Mouse (Mus musculus) embryonic fibroblast, embryonic 13.5 days (primary cell): ENCODE data around the gene Cnih1. TPM values are rescaled to one million over a fixed set of nuclear protein-coding genes. Genes with fewer than 3 reads are reported as not detected.

Experiments used
- H3K27ac ChIP-seq: 2 replicates; pipeline ENCODE4 v1.5.1; 2012; ENCODE audit warnings: low read length, control low read depth, inconsistent platforms; ENCODE audit not compliant: insufficient read depth
- H3K4me1 ChIP-seq: 2 replicates; pipeline ENCODE4 v1.6.1; 2011; ENCODE audit warnings: low read length; ENCODE audit not compliant: control insufficient read depth, insufficient read depth
- H3K4me3 ChIP-seq: 2 replicates; pipeline ENCODE4 v1.5.1; 2011; ENCODE audit warnings: mild to moderate bottlenecking, control low read depth, low read length; ENCODE audit not compliant: insufficient read depth
- CTCF ChIP-seq: IDR thresholded peaks from 2 replicates; pipeline ENCODE4 v1.5.1; 2011; ENCODE audit warnings: mild to moderate bottlenecking, control low read depth, low read length, moderate library complexity, borderline replicate concordance; ENCODE audit not compliant: insufficient read depth
- POLR2A ChIP-seq: IDR thresholded peaks from 2 replicates; pipeline ENCODE4 v1.6.1; 2011; ENCODE audit warnings: low read depth, mild to moderate bottlenecking, control low read depth, low read length, moderate library complexity
- polyA plus RNA-seq: library from polyadenylated mRNA; stranded (reverse); fragments of >200 nt; gene quantifications from 2 replicates; pipeline ENCODE4 v1.2.4, GENCODE M21; 2011; ENCODE audit warnings: low read depth; ENCODE audit not compliant: missing spikeins, insufficient read length

The Cnih1 gene
- polyA plus RNA-seq, 1 experiment, result 293 TPM

GRCm38 (mm10) chr14:46818743-46819142 lies 30.5 kb upstream of the Cnih1 start:
- TF ChIP-seq POLR2A (no peak), CTCF (no peak)
- no peak overlapping the region for H3K27ac ChIP-seq
- H3K4me3 ChIP-seq, result no peak overlapping the region
- peaks cover 4% of the 10 kb centered on the region for H3K4me1 ChIP-seq

GRCm38 (mm10) chr14:46816916-46817622 lies 28.9 kb upstream of the Cnih1 start:
- Histone ChIP-seq H3K4me3 (no peak overlapping the region), H3K27ac (no peak overlapping the region), H3K4me1 (peaks cover 4% of the 10 kb centered on the region)
- TF ChIP-seq CTCF (no peak), POLR2A (no peak)

GRCm38 (mm10) chr14:46815640-46816039 lies 27.4 kb upstream of the Cnih1 start:
- Histone ChIP-seq H3K4me1 (peaks cover 4% of the 10 kb centered on the region), H3K27ac (no peak overlapping the region), H3K4me3 (no peak overlapping the region)
- TF ChIP-seq CTCF, result no peak
- TF ChIP-seq POLR2A, result no peak

GRCm38 (mm10) chr14:46807927-46808326 lies 19.7 kb upstream of the Cnih1 start:
- Histone ChIP-seq H3K4me3 (no peak overlapping the region), H3K27ac (no peak overlapping the region), H3K4me1 (peaks cover 4% of the 10 kb centered on the region; the same call in 1 of the 2 replicates)
- no peak for TF ChIP-seq CTCF
- TF ChIP-seq POLR2A, result no peak

GRCm38 (mm10) chr14:46806186-46806585 lies 18.0 kb upstream of the Cnih1 start:
- H3K4me3 ChIP-seq, result no peak overlapping the region
- no peak for TF ChIP-seq POLR2A
- H3K4me1 ChIP-seq, result peaks cover 7% of the 10 kb centered on the region
- no peak overlapping the region for H3K27ac ChIP-seq

- Histone ChIP-seq H3K4me1 (peaks cover 13% of the 10 kb centered on the region), H3K4me3 (no peak overlapping the region), H3K27ac (peak overlapping the region; percentile 69)
- TF ChIP-seq CTCF (no peak), POLR2A (no peak)
Observed at GRCm38 (mm10) chr14:46803791-46804190, 15.6 kb upstream of the Cnih1 start.

- Histone ChIP-seq H3K4me3 (no peak overlapping the region), H3K27ac (peak overlapping the region; percentile 69), H3K4me1 (peaks cover 13% of the 10 kb centered on the region)
- no peak for TF ChIP-seq POLR2A
- no peak for TF ChIP-seq CTCF
Observed at GRCm38 (mm10) chr14:46803259-46803658, 15.0 kb upstream of the Cnih1 start.

- H3K4me3 ChIP-seq, result no peak overlapping the region
Observed at GRCm38 (mm10) chr14:46800684-46801345, 12.6 kb upstream of the Cnih1 start.

GRCm38 (mm10) chr14:46794157-46794556 lies 5.9 kb upstream of the Cnih1 start:
- TF ChIP-seq CTCF, result no peak
- no peak for TF ChIP-seq POLR2A
- Histone ChIP-seq H3K27ac (no peak overlapping the region), H3K4me3 (no peak overlapping the region), H3K4me1 (peaks cover 3% of the 10 kb centered on the region; the same call in 1 of the 2 replicates)

More at GRCm38 (mm10) chr14:46800684-46801345, 12.6 kb upstream of the Cnih1 start:
- peak overlapping the region; percentile 43; the same call in 1 of the 2 replicates for H3K27ac ChIP-seq
- H3K4me1 ChIP-seq, result peaks cover 13% of the 10 kb centered on the region
- TF ChIP-seq POLR2A (no peak), CTCF (no peak)

GRCm38 (mm10) chr14:46790723-46791122 lies 2.5 kb upstream of the Cnih1 start:
- TF ChIP-seq CTCF, result no peak
- no peak for TF ChIP-seq POLR2A
- Histone ChIP-seq H3K27ac (peak overlapping the region; percentile 49; the same call in 1 of the 2 replicates), H3K4me1 (peaks cover 5% of the 10 kb centered on the region; the same call in 1 of the 2 replicates), H3K4me3 (no peak overlapping the region)

GRCm38 (mm10) chr14:46790303-46790702 lies 2.1 kb upstream of the Cnih1 start:
- no peak for TF ChIP-seq CTCF
- TF ChIP-seq POLR2A, result no peak
- H3K4me1 ChIP-seq, result peaks cover 5% of the 10 kb centered on the region; the same call in 1 of the 2 replicates
- H3K4me3 ChIP-seq, result no peak overlapping the region
- H3K27ac ChIP-seq, result no peak overlapping the region
